Mouse (Mus musculus) midbrain, postnatal 0 days (tissue): ENCODE data around the gene Sart1. TPM values are rescaled to one million over a fixed set of nuclear protein-coding genes. Genes with fewer than 3 reads are reported as not detected.
A peak's percentile ranks its signal among the peaks of the same experiment; 100 is the strongest.

Source experiments
- ATAC-seq: fragments of 200-750 bp; cut with Nextera tagmentation; 2 replicates; pipeline ENCODE4 v1.8.0; 2017; ENCODE audit warnings: moderate number of reproducible peaks, mild to moderate bottlenecking, moderate TSS enrichment, moderate library complexity; ENCODE audit not compliant: low FRiP score
- DNase-seq: peaks from one replicate; pipeline ENCODE4 v3.0.0-alpha.2; 2015; ENCODE audit warnings: low spot score
- H3K27ac ChIP-seq: fragments of 300-500 bp; sonication (generic); 2 replicates; pipeline ENCODE4 v1.5.1; 2014; ENCODE audit warnings: low read depth, mild to moderate bottlenecking, low read length, mixed read lengths
- H3K27me3 ChIP-seq: fragments of 300-500 bp; sonication (generic); 2 replicates; pipeline ENCODE4 v1.6.1; 2014; ENCODE audit warnings: low read length, control low read depth, mixed read lengths; ENCODE audit not compliant: insufficient read depth
- H3K36me3 ChIP-seq: fragments of 300-500 bp; sonication (generic); 2 replicates; pipeline ENCODE4 v1.6.1; 2014; ENCODE audit warnings: low read length, control low read depth, mixed read lengths; ENCODE audit not compliant: insufficient read depth
- H3K4me1 ChIP-seq: fragments of 300-500 bp; sonication (generic); 2 replicates; pipeline ENCODE4 v1.6.1; 2014; ENCODE audit warnings: mild to moderate bottlenecking, control low read depth, antibody characterized with exemption, low read length, mixed read lengths; ENCODE audit not compliant: insufficient read depth
- H3K4me2 ChIP-seq: fragments of 300-500 bp; sonication (generic); 2 replicates; pipeline ENCODE4 v1.6.1; 2014; ENCODE audit warnings: low read depth, mild to moderate bottlenecking, low read length, mixed read lengths; ENCODE audit not compliant: poor library complexity, severe bottlenecking
- H3K4me3 ChIP-seq: fragments of 300-500 bp; sonication (generic); 2 replicates; pipeline ENCODE4 v1.5.1; 2014; ENCODE audit warnings: low read depth, mild to moderate bottlenecking, low read length, moderate library complexity
- H3K9ac ChIP-seq: fragments of 300-500 bp; sonication (generic); replicated peaks from 2 replicates; pipeline ENCODE4 v1.6.1; 2014; ENCODE audit warnings: mild to moderate bottlenecking, low read length, moderate library complexity, mixed read lengths; ENCODE audit not compliant: poor library complexity, severe bottlenecking
- H3K9me3 ChIP-seq: fragments of 300-500 bp; sonication (generic); 2 replicates; pipeline ENCODE4 v1.6.1; 2016; ENCODE audit warnings: low read length, control low read depth
- CTCF ChIP-seq: IDR thresholded peaks from 2 replicates; pipeline ENCODE4 v1.5.1; 2016; ENCODE audit warnings: antibody characterized with exemption, mild to moderate bottlenecking
- WGBS: fragments of 180-500 bp; shearing (Covaris S2); extraction: QIAGEN DNeasy Blood & Tissue Kit; methylation state at CpG from one replicate; pipeline ENCODE4 v1.1.7; 2014; 5-methylcytosine and 5-hydroxymethylcytosine counted together
- polyA plus RNA-seq: library from polyadenylated mRNA; unstranded; fragments of >200 nt; fragmentation: Nextera tagmentation; extraction: Ambion mirVana; gene quantifications from 2 replicates; pipeline ENCODE4 v1.2.1, GENCODE M21; 2015
- total RNA-seq: library from RNA; depleted of rRNA; stranded (reverse); fragments of >200 nt; gene quantifications from 2 replicates; pipeline ENCODE4 v1.2.3, GENCODE M21; 2014

Sart1 gene
- total and polyA plus RNA-seq, 2 experiments from 2014 or later = 28.9 to 51.0 TPM

DNA sequence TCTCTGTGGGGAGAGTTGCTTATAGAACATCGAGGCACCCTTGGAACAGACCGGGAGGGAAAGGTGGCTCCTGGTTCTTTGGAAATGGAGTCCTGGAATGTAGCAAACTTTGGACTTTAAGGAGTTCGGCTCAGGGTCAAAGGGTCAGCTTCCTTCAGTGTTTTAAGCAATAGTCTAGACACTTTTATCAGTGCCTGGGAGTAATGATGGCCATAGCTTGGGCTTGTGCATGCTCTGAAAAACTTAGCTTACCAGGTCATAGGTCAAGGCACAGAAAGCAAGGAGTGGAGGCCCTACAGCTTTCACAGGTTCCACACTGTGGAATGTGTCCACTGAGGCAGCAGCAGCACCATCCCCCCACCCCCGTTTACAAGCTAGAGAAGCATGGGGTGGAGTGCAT, 13.8 kb downstream of the Sart1 start:
- Histone ChIP-seq H3K36me3 (peaks cover 49% of the 10 kb centered on the region), H3K27ac (no peak overlapping the region), H3K27me3 (no peaks in the 10 kb centered on the region), H3K4me1 (no peaks in the 10 kb centered on the region), H3K9me3 (no peaks in the 10 kb centered on the region), H3K4me3 (no peak overlapping the region), H3K4me2 (no peak overlapping the region), H3K9ac (no peak overlapping the region)
- TF ChIP-seq CTCF = no peak
- ATAC-seq (no peak), DNase-seq (no peak)
- WGBS = 86% methylated on average over 4 of the region's 4 CpGs

DNA sequence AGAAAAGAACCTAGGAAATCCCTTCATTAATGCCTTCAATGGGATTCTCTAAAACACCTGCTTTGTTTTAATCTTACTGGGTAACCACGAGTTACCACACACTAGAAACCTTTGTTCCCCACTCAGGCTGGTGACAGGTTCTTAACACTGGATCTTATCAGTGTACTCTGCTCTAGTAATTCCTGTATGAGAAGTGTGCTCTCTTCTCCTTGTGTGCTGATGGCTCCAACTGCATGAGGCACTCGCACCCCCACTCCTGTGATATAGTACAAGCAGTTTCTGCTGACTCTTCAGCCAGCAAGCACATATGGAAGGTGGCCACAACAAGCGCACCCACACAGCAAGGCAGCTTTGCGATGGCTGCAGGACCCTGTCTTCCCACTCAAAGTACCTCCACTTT, 14.3 kb downstream of the Sart1 start:
- Histone ChIP-seq H3K36me3 (peaks cover 44% of the 10 kb centered on the region), H3K27ac (no peak overlapping the region), H3K4me2 (no peak overlapping the region), H3K9ac (no peak overlapping the region), H3K9me3 (no peaks in the 10 kb centered on the region), H3K27me3 (no peaks in the 10 kb centered on the region), H3K4me3 (no peak overlapping the region), H3K4me1 (no peaks in the 10 kb centered on the region)
- TF ChIP-seq CTCF = no peak
- no peak for DNase-seq
- no peak for ATAC-seq
- WGBS = 83% methylated on average over 4 of the region's 4 CpGs

DNA sequence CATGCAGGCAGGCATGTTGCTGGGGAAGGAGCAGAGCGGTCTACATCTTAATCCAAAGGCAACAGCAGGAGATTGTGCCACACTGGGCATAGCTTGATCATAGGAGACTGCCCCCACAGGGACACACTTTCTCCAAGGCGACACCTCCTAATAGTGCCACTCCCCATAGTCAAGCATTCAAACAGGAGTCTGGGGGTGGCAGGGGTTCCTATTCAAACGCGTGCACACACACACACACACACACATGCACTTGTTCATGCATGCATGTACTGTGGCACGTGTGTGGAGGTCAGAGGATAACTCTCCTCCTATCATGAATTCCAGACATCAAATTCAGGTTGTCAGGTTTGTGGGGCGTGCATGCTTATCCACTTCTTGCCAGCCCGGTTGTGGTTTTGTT, 15.8 kb downstream of the Sart1 start:
- peaks cover 36% of the 10 kb centered on the region for H3K36me3 ChIP-seq
- WGBS = 95% methylated on average over 7 of the region's 7 CpGs
- ATAC-seq = no peak

DNA sequence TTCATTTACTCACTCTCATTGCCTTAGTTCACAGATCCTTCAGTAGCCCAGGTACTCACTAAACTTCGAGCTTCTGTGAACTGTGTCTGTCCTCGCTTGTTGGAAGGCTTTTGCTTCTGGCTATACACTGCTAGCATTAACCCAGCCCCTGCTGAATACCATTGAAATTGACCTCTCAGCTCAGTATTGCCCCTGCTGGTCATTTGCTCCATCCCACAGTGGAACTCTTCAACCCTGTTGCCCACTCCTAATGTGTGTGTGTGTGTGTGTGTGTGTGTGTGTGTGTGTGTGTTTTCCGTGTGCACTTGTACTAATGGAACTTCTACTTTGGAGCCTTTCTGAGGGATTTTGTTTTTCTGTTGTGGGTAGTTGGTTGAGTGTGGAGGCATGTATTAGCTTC, 17.6 kb downstream of the Sart1 start:
- H3K4me3 ChIP-seq = no peak overlapping the region
- WGBS = 90% methylated on average over 3 of the region's 3 CpGs
- H3K36me3 ChIP-seq = peaks cover 33% of the 10 kb centered on the region
- H3K9me3 ChIP-seq = no peaks in the 10 kb centered on the region
- DNase-seq (peak; percentile 13), ATAC-seq (no peak)
- H3K4me1 ChIP-seq = peaks cover 8% of the 10 kb centered on the region
- H3K27me3 ChIP-seq = no peaks in the 10 kb centered on the region
- no peak overlapping the region for H3K27ac ChIP-seq
- TF ChIP-seq CTCF = peak; percentile 56
- H3K9ac ChIP-seq = no peak overlapping the region
- H3K4me2 ChIP-seq = no peak overlapping the region

More for the DNA sequence above, 15.8 kb downstream of the Sart1 start:
- Histone ChIP-seq H3K4me3 (no peak overlapping the region), H3K27me3 (no peaks in the 10 kb centered on the region), H3K4me1 (peaks cover 5% of the 10 kb centered on the region), H3K9me3 (no peaks in the 10 kb centered on the region), H3K27ac (no peak overlapping the region), H3K9ac (no peak overlapping the region), H3K4me2 (no peak overlapping the region)
- no peak for TF ChIP-seq CTCF
- DNase-seq = no peak

DNA sequence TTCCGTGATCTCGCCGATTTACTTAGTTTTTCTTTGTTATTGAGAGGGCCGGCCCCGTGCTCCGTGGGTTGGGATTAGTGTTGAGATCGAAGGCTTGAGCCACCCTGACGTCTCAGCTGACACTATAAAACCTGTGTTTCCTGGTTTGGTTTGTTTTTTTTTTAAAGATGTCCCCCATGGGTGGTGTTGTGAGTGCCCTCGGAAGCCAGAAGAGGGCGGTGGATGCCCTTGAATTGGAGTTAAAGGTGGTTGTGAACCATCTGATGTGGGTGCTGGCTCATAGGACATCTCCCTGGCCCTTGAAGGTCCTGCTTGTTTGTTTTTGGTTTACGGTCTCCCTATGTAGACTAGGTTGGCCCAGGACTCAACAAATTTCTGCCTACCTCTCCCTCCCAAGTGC, 21.0 kb downstream of the Sart1 start:
- H3K9me3 ChIP-seq = no peaks in the 10 kb centered on the region
- no peak for ATAC-seq
- WGBS = 10% methylated on average over 11 of the region's 11 CpGs
- peaks cover 14% of the 10 kb centered on the region for H3K4me1 ChIP-seq
- H3K4me2 ChIP-seq = peak overlapping the region; percentile 94
- peak; percentile 46 for TF ChIP-seq CTCF
- peaks cover 30% of the 10 kb centered on the region for H3K36me3 ChIP-seq
- H3K9ac ChIP-seq = peak overlapping the region; percentile 77
- peak overlapping the region; percentile 82 for H3K4me3 ChIP-seq
- no peaks in the 10 kb centered on the region for H3K27me3 ChIP-seq
- DNase-seq = peak; percentile 6
- H3K27ac ChIP-seq = peak overlapping the region; percentile 93

DNA sequence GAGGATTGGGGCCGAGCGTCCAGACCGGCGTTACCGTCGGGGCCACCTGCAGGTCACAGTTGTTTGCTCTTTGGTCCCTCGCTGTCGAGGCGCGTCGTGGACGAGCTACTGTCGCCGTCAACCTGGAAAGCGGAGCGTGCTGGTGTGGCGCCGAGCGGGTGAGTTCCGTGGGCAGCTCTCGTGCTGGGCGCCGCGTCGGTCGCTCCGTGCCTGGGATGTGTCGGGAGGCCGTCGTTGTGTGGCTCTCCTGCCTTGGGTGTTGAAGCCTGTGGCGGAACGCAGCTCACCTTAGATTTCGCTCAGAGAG, 21.5 kb downstream of the Sart1 start, which contains the start of gene Banf1:
Gene Banf1 (minus strand): TSS at position 116 of the 307 bp plus-strand sequence.
- Histone ChIP-seq H3K9me3 (no peaks in the 10 kb centered on the region), H3K4me1 (peaks cover 14% of the 10 kb centered on the region), H3K36me3 (peaks cover 27% of the 10 kb centered on the region), H3K4me3 (peak within 1 kb of the TSS; percentile 82), H3K4me2 (peak within 1 kb of the TSS; percentile 94), H3K27ac (peak within 1 kb of the TSS; percentile 93), H3K9ac (peak within 1 kb of the TSS; percentile 77), H3K27me3 (no peaks in the 10 kb centered on the region)
- no peak for DNase-seq
- no peak for TF ChIP-seq CTCF
- WGBS = 1% methylated on average over 32 of the region's 33 CpGs
- no peak; the same call in 1 of the 2 replicates for ATAC-seq
